Comparison of ENCODE assay signal across 10 mouse cellular contexts in the genomic region with DNA sequence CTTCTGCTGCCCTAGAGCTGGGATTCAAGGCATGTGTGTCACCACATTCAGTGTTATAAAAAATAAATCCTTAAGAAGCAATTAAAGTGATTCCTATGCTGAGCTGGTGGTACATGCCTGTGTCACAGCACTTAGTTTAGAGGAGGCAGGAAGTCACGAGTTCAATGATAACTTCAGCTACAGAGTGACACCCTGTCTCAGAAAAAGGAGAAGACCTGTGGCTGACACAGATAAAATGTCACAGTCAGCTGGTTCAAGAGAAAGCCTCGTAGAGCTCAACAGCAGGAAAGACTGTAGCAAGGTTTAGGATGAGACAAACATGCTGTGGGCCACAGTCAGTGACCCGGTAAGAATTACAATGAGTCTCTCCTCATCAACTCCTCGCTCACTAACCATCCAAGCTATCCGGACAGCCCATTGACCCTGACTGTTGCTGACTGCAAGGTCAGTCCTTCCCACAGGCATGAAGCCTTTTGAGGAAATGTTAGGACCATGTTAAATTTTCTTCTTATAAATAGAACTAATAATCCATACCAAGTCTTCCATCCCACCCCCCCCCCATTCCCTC. TPM values are rescaled to one million over a fixed set of nuclear protein-coding genes. Genes with fewer than 3 reads are reported as not detected.
DNase-seq lines count a peak whose midpoint lies in the region; ATAC-seq and TF ChIP-seq lines count a peak whose summit lies in the region.
"Had no signal": no experiment of that assay in that cellular context is flagged by ENCODE, and none has a peak within 500 bp of the region (broad histone marks: within the 10 kb centered on the region; RNA-seq: fewer than 3 reads in every experiment).

No protein-coding gene starts in this region.

- no peaks in the 10 kb centered on the region for H3K4me1 ChIP-seq in kidney, embryonic 14.5 days (ENCODE audit: control insufficient read depth, insufficient read depth, low read length)
- peaks cover 17 to 44% of the 10 kb centered on the region in 2 experiments for H3K4me1 ChIP-seq in CH12.LX (ENCODE audit: control insufficient read depth in 1 of 2, insufficient read depth in 2 of 2)
- H3K4me1 ChIP-seq in liver, postnatal 0 days (ENCODE audit: insufficient read depth), result 0 out of 2 replicates have a peak, but pooled peaks cover 3% of the 10 kb centered on the region
- H3K4me1 ChIP-seq: limb, embryonic 15.5 days had no signal

- DNase-seq in kidney, adult 18-20 months, result no peak
- DNase-seq in CH12.LX (ENCODE audit: extremely low read depth), result peak; percentile 29
- peak; percentile 73 for DNase-seq in c-Kit-positive CD71-positive TER-119-negative erythroid progenitor cells, embryonic 14.5 days (ENCODE audit: low read depth)
- DNase-seq in liver, postnatal 0 days, result no peak
- DNase-seq in cerebellum, postnatal 36 days, result no peak
- no peak for DNase-seq in urinary bladder, postnatal 25 days (ENCODE audit: low spot score)
- no peak for DNase-seq in lung, postnatal 36 days
- DNase-seq: kidney, postnatal 36 days had no signal

- no peaks in the 10 kb centered on the region for H3K27me3 ChIP-seq in kidney, embryonic 14.5 days (ENCODE audit: control insufficient read depth, insufficient read depth, low read length)
- H3K27me3 ChIP-seq in CH12.LX (replicated peaks), result no peaks in the 10 kb centered on the region
- no peaks in the 10 kb centered on the region for H3K27me3 ChIP-seq in liver, postnatal 0 days (ENCODE audit: insufficient read depth, low read length)
- H3K27me3 ChIP-seq: limb, embryonic 15.5 days had no signal

- TF ChIP-seq POLR2A in CH12.LX (IDR thresholded peaks at IDR 0.05; ENCODE audit: low read depth, low read length), result no peak

- H3K9ac ChIP-seq in kidney, embryonic 14.5 days (ENCODE audit: low read depth, low read length), result no peak overlapping the region
- H3K9ac ChIP-seq in CH12.LX (ENCODE audit: insufficient read depth, low read depth), result no peak overlapping the region
- H3K9ac ChIP-seq in liver, postnatal 0 days (replicated peaks), result no peak overlapping the region
- H3K9ac ChIP-seq: limb, embryonic 15.5 days had no signal

- in situ Hi-C loops in CH12.LX (cut with MboI; ENCODE audit: low pct_ligation_motif_present, low pct_unique_long_range_greater_than_20kb, low sequenced_read_pairs), result no loop called here

- H3K36me3 ChIP-seq in kidney, embryonic 14.5 days (ENCODE audit: control insufficient read depth, insufficient read depth, low read length), result peaks cover 2% of the 10 kb centered on the region; the same call in 1 of the 2 replicates
- peaks cover 11 to 24% of the 10 kb centered on the region in 2 experiments for H3K36me3 ChIP-seq in CH12.LX (replicated peaks in 1 of 2; ENCODE audit: control insufficient read depth in 1 of 2, insufficient read depth in 1 of 2, low read length in 1 of 2)
- peaks cover 5% of the 10 kb centered on the region; the same call in 1 of the 2 replicates for H3K36me3 ChIP-seq in liver, postnatal 0 days (replicated peaks; ENCODE audit: insufficient read depth, low read length)
- H3K36me3 ChIP-seq: limb, embryonic 15.5 days had no signal

- H3K4me3 ChIP-seq in kidney, embryonic 14.5 days (ENCODE audit: low read length), result no peak overlapping the region
- H3K4me3 ChIP-seq in CH12.LX (replicated peaks in 1 of 3; ENCODE audit: low read depth in 2 of 3, low read length in 2 of 3, poor library complexity in 1 of 3), result no peak overlapping the region
- no peak overlapping the region for H3K4me3 ChIP-seq in liver, postnatal 0 days (ENCODE audit: low read depth, low read length)
- H3K4me3 ChIP-seq: limb, embryonic 15.5 days had no signal

- H3K9me3 ChIP-seq in kidney, embryonic 14.5 days (ENCODE audit: control insufficient read depth, low read length), result no peaks in the 10 kb centered on the region
- no peaks in the 10 kb centered on the region for H3K9me3 ChIP-seq in CH12.LX (replicated peaks; ENCODE audit: low read length)
- no peaks in the 10 kb centered on the region for H3K9me3 ChIP-seq in liver, postnatal 0 days (ENCODE audit: low read length)
- H3K9me3 ChIP-seq: limb, embryonic 15.5 days had no signal

- H3K4me2 ChIP-seq in kidney, embryonic 14.5 days (replicated peaks; ENCODE audit: low read depth, low read length), result no peak overlapping the region
- no peak overlapping the region for H3K4me2 ChIP-seq in CH12.LX (ENCODE audit: insufficient read depth, low read depth, poor library complexity, severe bottlenecking)
- H3K4me2 ChIP-seq in liver, postnatal 0 days (ENCODE audit: low read depth, low read length), result no peak overlapping the region
- H3K4me2 ChIP-seq: limb, embryonic 15.5 days had no signal

- TF ChIP-seq CTCF in CH12.LX (conservative IDR thresholded peaks at IDR 0.05 in 1 of 2, IDR thresholded peaks at IDR 0.05 in 1 of 2; ENCODE audit: low read depth in 2 of 2, low read length in 2 of 2), result no peak
- TF ChIP-seq CTCF in liver, postnatal 0 days (IDR thresholded peaks at IDR 0.05; ENCODE audit: low read depth), result no peak

- WGBS in kidney, embryonic 14.5 days, result 47% methylated on average over 5 of the region's 5 CpGs
- WGBS in liver, postnatal 0 days (ENCODE audit: insufficient replicate concordance), result 21% methylated on average over 5 of the region's 5 CpGs

- ATAC-seq in kidney, embryonic 14.5 days (ENCODE audit: low FRiP score, low TSS enrichment), result peak; percentile 69; the same call in 1 of the 2 replicates
- ATAC-seq in liver, postnatal 0 days, result peak; percentile 71

- TF ChIP-seq EP300 in CH12.LX (IDR thresholded peaks at IDR 0.05; ENCODE audit: low read length), result no peak
- TF ChIP-seq EP300 in liver, postnatal 0 days (IDR thresholded peaks at IDR 0.05; ENCODE audit: low read depth), result 0 out of 2 replicates have a peak, but pooled peaks have one; percentile 35

- no peak for TF ChIP-seq RAD21 in CH12.LX (IDR thresholded peaks at IDR 0.05; ENCODE audit: low read depth, low read length)

- H3K79me2 ChIP-seq in CH12.LX (replicated peaks; ENCODE audit: control insufficient read depth, extremely low read depth, insufficient read depth, poor library complexity, severe bottlenecking), result no peaks in the 10 kb centered on the region

- dilution Hi-C loops in CH12.LX (cut with MboI; ENCODE audit: extremely low pct_ligation_motif_present, extremely low pct_unique_long_range_greater_than_20kb, low sequenced_read_pairs), result no loop called here

- H3K27ac ChIP-seq in kidney, embryonic 14.5 days (ENCODE audit: low read depth, low read length), result no peak overlapping the region
- H3K27ac ChIP-seq in CH12.LX (ENCODE audit: insufficient read depth, low read depth), result peak overlapping the region; percentile 25
- peak overlapping the region; percentile 67 for H3K27ac ChIP-seq in liver, postnatal 0 days (ENCODE audit: low read depth)
- H3K27ac ChIP-seq: limb, embryonic 15.5 days had no signal

TF ChIP-seq in CH12.LX, 34 proteins besides CTCF, POLR2A, EP300 and RAD21:
- TF ChIP-seq JUN (IDR thresholded peaks at IDR 0.05; ENCODE audit: insufficient read depth, low read depth, low read length) (no peak), GABPA (IDR thresholded peaks at IDR 0.05; ENCODE audit: insufficient replicate concordance, low read depth, low read length) (no peak), JUND (conservative IDR thresholded peaks at IDR 0.05; ENCODE audit: low read depth, low read length) (no peak), KAT2A (IDR thresholded peaks at IDR 0.05; ENCODE audit: insufficient replicate concordance, low read length) (no peak), USF1 (IDR thresholded peaks at IDR 0.05; ENCODE audit: low read depth, low read length) (no peak), MYC (IDR thresholded peaks at IDR 0.05; ENCODE audit: low read depth, low read length) (no peak), MAZ (IDR thresholded peaks at IDR 0.05; ENCODE audit: low read depth, low read length) (no peak), E2F4 (IDR thresholded peaks at IDR 0.05; ENCODE audit: insufficient replicate concordance, low read depth, low read length) (no peak), ZC3H11A (IDR thresholded peaks at IDR 0.05; ENCODE audit: low read depth, low read length) (no peak), ZNF384 (IDR thresholded peaks at IDR 0.05; ENCODE audit: low read depth, low read length) (no peak), CHD2 (IDR thresholded peaks at IDR 0.05; ENCODE audit: low read length) (no peak), IRF4 (IDR thresholded peaks at IDR 0.05; ENCODE audit: low read depth, low read length) (no peak), PAX5 (IDR thresholded peaks at IDR 0.05; ENCODE audit: low read length) (no peak), CHD1 (IDR thresholded peaks at IDR 0.05; ENCODE audit: low read depth, low read length) (no peak)

RNA-seq across cellular contexts. Expression of gene Nmrk1, which starts 15.2 kb away (rescaled TPM):
- polyA plus RNA-seq in kidney, embryonic 14.5 days (2014; fragmentation: Nextera tagmentation; extraction: Ambion mirVana), result 17.8 and 18.5 TPM in 2 replicates
- total RNA-seq in CH12.LX (2012; rRNA removed), result 9.1 and 9.8 TPM in 2 replicates
- 10.1 and 10.2 TPM in 2 replicates for total RNA-seq in CH12.LX (2014; rRNA removed)
- polyA plus RNA-seq in CH12.LX (2012; ENCODE audit: insufficient read length, low read depth), result 7.5 and 9.7 TPM in 2 replicates
- 10.9 and 12.6 TPM in 2 replicates for polyA plus RNA-seq in liver, postnatal 0 days (2015; fragmentation: Nextera tagmentation; extraction: Ambion mirVana)

RNA-seq across cellular contexts. Expression of gene Ostf1, which starts 15.3 kb away (rescaled TPM):
- polyA plus RNA-seq in kidney, embryonic 14.5 days (2014; fragmentation: Nextera tagmentation; extraction: Ambion mirVana), result 96.8 and 101 TPM in 2 replicates
- 122 and 131 TPM in 2 replicates for total RNA-seq in CH12.LX (2012; rRNA removed)
- 175 and 188 TPM in 2 replicates for total RNA-seq in CH12.LX (2014; rRNA removed)
- 110 and 125 TPM in 2 replicates for polyA plus RNA-seq in CH12.LX (2012; ENCODE audit: insufficient read length, low read depth)
- polyA plus RNA-seq in liver, postnatal 0 days (2015; fragmentation: Nextera tagmentation; extraction: Ambion mirVana), result 87.5 and 93.7 TPM in 2 replicates

RNA-seq across cellular contexts. Expression of gene Carnmt1, which starts 23.6 kb away (rescaled TPM):
- 44.8 TPM in 2 replicates for polyA plus RNA-seq in kidney, embryonic 14.5 days (2014; fragmentation: Nextera tagmentation; extraction: Ambion mirVana)
- total RNA-seq in CH12.LX (2012; rRNA removed) (17.6 and 29.3 TPM in 2 replicates), CH12.LX (2014; rRNA removed) (41.7 and 45.0 TPM in 2 replicates)
- 27.2 and 47.1 TPM in 2 replicates for polyA plus RNA-seq in CH12.LX (2012; ENCODE audit: insufficient read length, low read depth)
- 13.2 and 15.5 TPM in 2 replicates for polyA plus RNA-seq in liver, postnatal 0 days (2015; fragmentation: Nextera tagmentation; extraction: Ambion mirVana)

Comparison
In these comparisons a context has a peak if more than half of its experiments do, and no peak if none do; other contexts are left out.
1. DNase-seq: peak in CH12.LX (single experiment) and c-Kit-positive CD71-positive TER-119-negative erythroid progenitor cells, embryonic 14.5 days (single experiment); none in kidney, adult 18-20 months (single experiment), liver, postnatal 0 days (single experiment), cerebellum, postnatal 36 days (0 of 2), urinary bladder, postnatal 25 days (single experiment) and lung, postnatal 36 days (single experiment).